Mouse (Mus musculus): Measurements from ENCODE around the gene Ccnjl. TPM values are rescaled to one million over a fixed set of nuclear protein-coding genes. Genes with fewer than 3 reads are reported as not detected.

The Ccnjl gene
- polyA plus RNA-seq, 1 experiment from 2014 or later, result 6.5 TPM

DNA sequence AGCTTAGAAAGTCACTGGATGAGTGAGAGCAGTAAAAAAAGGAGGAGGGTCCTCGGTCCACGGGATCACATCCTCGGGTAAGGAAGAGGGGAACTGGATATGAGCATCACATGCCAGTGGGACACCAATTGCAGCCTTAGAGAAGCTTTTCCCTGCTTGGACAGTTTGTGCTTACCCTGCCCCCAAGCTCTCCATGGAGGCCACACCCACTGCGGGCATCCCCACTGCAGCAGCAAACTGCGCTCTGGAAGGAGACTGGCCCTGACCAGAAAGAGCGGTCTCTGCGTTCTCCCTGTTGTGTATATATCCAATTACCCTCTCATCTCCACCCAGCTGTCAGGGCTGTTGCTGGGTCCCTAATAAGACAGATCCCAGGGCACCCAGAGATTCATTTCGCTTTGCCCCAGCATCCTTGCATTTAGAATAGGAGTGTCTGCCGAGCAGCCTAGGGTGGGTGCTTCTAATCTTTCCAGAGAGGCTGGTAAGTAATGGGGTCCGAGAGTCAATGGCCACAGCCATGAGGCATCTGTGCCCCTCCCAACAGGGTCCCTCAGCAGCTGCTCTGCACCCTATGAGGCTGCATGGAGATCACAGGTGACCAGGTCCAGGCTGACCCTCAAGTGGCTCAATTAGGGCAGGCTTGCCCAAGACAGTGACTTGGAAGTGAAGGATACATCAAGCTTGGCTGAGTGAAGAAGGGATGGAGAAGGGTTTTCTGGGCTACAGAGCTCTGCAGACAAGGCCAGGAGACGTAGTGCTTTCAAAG lies 49.3 kb downstream of the Ccnjl start:
- H3K36me3 ChIP-seq (ENCODE audit: insufficient read depth, low read length), result no peaks in the 10 kb centered on the region
- no peaks in the 10 kb centered on the region for H3K9me3 ChIP-seq (ENCODE audit: low read length)
- 83% methylated on average over 11 of the region's 11 CpGs for WGBS
- no peaks in the 10 kb centered on the region for H3K27me3 ChIP-seq (replicated peaks; ENCODE audit: insufficient read depth, low read length)
- no peak for DNase-seq (ENCODE audit: low spot score)
- H3K9ac ChIP-seq (replicated peaks; ENCODE audit: low read depth), result no peak overlapping the region
- H3K4me1 ChIP-seq (ENCODE audit: insufficient read depth, low read depth, low read length), result no peaks in the 10 kb centered on the region
- H3K4me3 ChIP-seq (ENCODE audit: low read depth, low read length), result no peak overlapping the region
- H3K4me2 ChIP-seq (replicated peaks; ENCODE audit: low read depth, low read length), result no peak overlapping the region
- no peak for ATAC-seq
- TF ChIP-seq CTCF (IDR thresholded peaks at IDR 0.05) (no peak), EP300 (IDR thresholded peaks at IDR 0.05) (no peak)
- H3K27ac ChIP-seq (ENCODE audit: low read length), result no peak overlapping the region

DNA sequence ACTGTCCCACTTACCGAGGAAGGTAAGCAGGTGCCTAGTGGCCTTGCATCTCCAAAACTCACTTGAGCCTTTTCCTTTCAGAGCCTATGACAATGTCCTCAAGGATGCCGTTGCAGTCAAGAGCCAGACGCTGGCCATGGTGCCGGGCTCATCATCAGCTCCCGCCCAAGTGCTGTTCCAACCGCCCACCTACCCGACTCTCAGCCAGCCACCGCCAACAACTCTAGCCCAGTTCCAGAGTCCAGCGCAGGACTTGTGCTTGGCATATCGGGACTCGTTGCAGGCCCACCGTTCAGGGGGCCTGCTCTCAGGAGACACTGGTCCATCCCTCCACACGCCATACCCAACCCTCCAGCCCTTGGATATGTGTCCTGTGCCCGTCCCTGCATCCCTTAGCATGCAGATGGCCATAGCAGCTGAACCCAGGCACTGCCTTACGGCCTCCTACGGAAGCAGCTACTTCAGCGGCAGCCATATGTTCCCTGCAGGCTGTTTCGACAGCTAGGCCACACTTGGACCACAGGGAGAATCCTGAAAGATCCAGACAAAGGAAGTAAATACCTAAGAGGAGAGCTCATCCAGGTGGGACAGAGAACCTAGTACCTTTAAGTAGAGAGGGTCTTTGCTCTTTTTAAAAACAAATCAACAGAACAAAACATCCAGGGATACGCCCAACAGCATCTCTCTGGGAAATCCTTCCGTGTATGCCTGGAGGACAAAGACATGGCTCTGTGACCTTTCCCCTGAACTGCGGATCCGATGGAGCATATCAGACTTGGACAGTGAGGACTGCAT lies 56.8 kb downstream of the Ccnjl start:
- WGBS, result 92% methylated on average over 22 of the region's 22 CpGs
- H3K9ac ChIP-seq (replicated peaks; ENCODE audit: low read depth), result no peak overlapping the region
- H3K36me3 ChIP-seq (ENCODE audit: insufficient read depth, low read length), result no peaks in the 10 kb centered on the region
- H3K9me3 ChIP-seq (ENCODE audit: low read length), result no peaks in the 10 kb centered on the region
- no peak overlapping the region for H3K4me3 ChIP-seq (ENCODE audit: low read depth, low read length)
- no peak for ATAC-seq
- H3K4me1 ChIP-seq (ENCODE audit: insufficient read depth, low read depth, low read length), result no peaks in the 10 kb centered on the region
- DNase-seq (ENCODE audit: low spot score), result no peak
- no peak overlapping the region for H3K4me2 ChIP-seq (replicated peaks; ENCODE audit: low read depth, low read length)
- TF ChIP-seq EP300 (IDR thresholded peaks at IDR 0.05) (no peak), CTCF (IDR thresholded peaks at IDR 0.05) (no peak)
- H3K27me3 ChIP-seq (replicated peaks; ENCODE audit: insufficient read depth, low read length), result no peaks in the 10 kb centered on the region
- no peak overlapping the region for H3K27ac ChIP-seq (ENCODE audit: low read length)

DNA sequence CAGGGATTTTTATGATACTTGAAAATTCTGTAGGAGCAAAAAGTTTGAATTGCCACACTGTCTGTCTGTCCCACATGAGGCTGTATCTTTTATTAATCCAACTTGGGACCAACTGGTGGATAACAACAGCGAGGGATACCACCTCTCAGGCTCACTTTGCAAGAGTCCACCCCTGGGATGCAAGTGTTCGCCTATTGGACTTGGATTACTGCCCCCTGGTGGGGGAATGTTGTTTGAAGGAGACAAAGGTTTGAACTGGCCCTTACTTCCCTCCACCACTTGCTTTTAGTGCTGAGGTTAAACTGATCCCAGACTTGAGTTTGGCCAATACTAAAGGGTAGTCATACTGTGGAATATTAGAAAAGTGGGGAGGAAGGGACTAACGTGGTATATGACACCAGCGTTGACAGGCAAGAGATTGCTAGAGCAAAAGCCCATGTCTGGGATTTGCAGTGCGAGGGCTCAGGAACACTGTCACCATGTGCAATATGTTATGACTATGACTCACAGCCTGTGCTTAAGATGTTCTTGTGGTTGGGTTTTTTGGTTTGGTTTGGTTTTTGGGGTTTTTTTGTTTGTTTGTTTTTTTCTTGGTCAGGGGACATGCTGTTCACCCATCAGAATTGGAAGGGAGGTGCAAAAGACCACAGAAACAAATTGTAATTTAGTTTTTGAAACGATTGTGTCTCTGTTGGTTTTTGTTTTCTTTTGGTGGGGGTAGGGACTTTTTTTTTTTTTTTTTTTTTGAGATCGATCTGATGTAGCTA lies 57.9 kb downstream of the Ccnjl start, which contains the start of gene 4933415A04Rik:
4933415A04Rik (plus strand) TSS at position 717 of the 767 bp plus-strand sequence.
- TF ChIP-seq EP300 (IDR thresholded peaks at IDR 0.05) (no peak), CTCF (IDR thresholded peaks at IDR 0.05) (peak; percentile 86)
- no peaks in the 10 kb centered on the region for H3K4me1 ChIP-seq (ENCODE audit: insufficient read depth, low read depth, low read length)
- no peaks in the 10 kb centered on the region for H3K36me3 ChIP-seq (ENCODE audit: insufficient read depth, low read length)
- 68% methylated on average over 7 of the region's 7 CpGs for WGBS
- no peaks in the 10 kb centered on the region for H3K9me3 ChIP-seq (ENCODE audit: low read length)
- DNase-seq (ENCODE audit: low spot score), result peak; percentile 76
- H3K27me3 ChIP-seq (replicated peaks; ENCODE audit: insufficient read depth, low read length), result no peaks in the 10 kb centered on the region
- ATAC-seq, result peak; percentile 63
- H3K4me3 ChIP-seq (ENCODE audit: low read depth, low read length), result no peak within 1 kb of the TSS
- no peak within 1 kb of the TSS for H3K4me2 ChIP-seq (replicated peaks; ENCODE audit: low read depth, low read length)
- no peak within 1 kb of the TSS for H3K9ac ChIP-seq (replicated peaks; ENCODE audit: low read depth)
- no peak within 1 kb of the TSS for H3K27ac ChIP-seq (ENCODE audit: low read length)

GRCm38 (mm10) chr11:43589530-43590072 lies 61.0 kb downstream of the Ccnjl start:
- DNase-seq (ENCODE audit: low spot score), result no peak

GRCm38 (mm10) chr11:43601440-43601839 lies 72.9 kb downstream of the Ccnjl start, which contains the start of gene Fabp6:
TSS of gene Fabp6 (minus strand) at chr11:43601540.
- H3K4me2 ChIP-seq (replicated peaks; ENCODE audit: low read depth, low read length), result no peak within 1 kb of the TSS
- no peak within 1 kb of the TSS for H3K9ac ChIP-seq (replicated peaks; ENCODE audit: low read depth)
- no peak within 1 kb of the TSS for H3K4me3 ChIP-seq (ENCODE audit: low read depth, low read length)
- no peaks in the 10 kb centered on the region for H3K36me3 ChIP-seq (ENCODE audit: insufficient read depth, low read length)
- no peaks in the 10 kb centered on the region for H3K4me1 ChIP-seq (ENCODE audit: insufficient read depth, low read depth, low read length)
- no peak for DNase-seq (ENCODE audit: low spot score)
- H3K27ac ChIP-seq (ENCODE audit: low read length), result no peak within 1 kb of the TSS
- no peaks in the 10 kb centered on the region for H3K9me3 ChIP-seq (ENCODE audit: low read length)
- ATAC-seq, result no peak
- TF ChIP-seq EP300 (IDR thresholded peaks at IDR 0.05), result no peak
- no peak for TF ChIP-seq CTCF (IDR thresholded peaks at IDR 0.05)
- WGBS, result 82% methylated on average over 5 of the region's 5 CpGs
- H3K27me3 ChIP-seq (replicated peaks; ENCODE audit: insufficient read depth, low read length), result no peaks in the 10 kb centered on the region

More at GRCm38 (mm10) chr11:43589530-43590072, 61.0 kb downstream of the Ccnjl start:
- Histone ChIP-seq H3K36me3 (ENCODE audit: insufficient read depth, low read length) (no peaks in the 10 kb centered on the region), H3K27ac (ENCODE audit: low read length) (no peak overlapping the region), H3K4me3 (ENCODE audit: low read depth, low read length) (no peak overlapping the region), H3K27me3 (replicated peaks; ENCODE audit: insufficient read depth, low read length) (no peaks in the 10 kb centered on the region), H3K9me3 (ENCODE audit: low read length) (no peaks in the 10 kb centered on the region), H3K9ac (replicated peaks; ENCODE audit: low read depth) (no peak overlapping the region), H3K4me1 (ENCODE audit: insufficient read depth, low read depth, low read length) (no peaks in the 10 kb centered on the region), H3K4me2 (replicated peaks; ENCODE audit: low read depth, low read length) (no peak overlapping the region)
- no peak for ATAC-seq
- WGBS, result 45% methylated on average over 6 of the region's 6 CpGs
- TF ChIP-seq CTCF (IDR thresholded peaks at IDR 0.05) (no peak), EP300 (IDR thresholded peaks at IDR 0.05) (no peak)
